Mouse (Mus musculus): ENCODE results near the gene Asic5.

DNA sequence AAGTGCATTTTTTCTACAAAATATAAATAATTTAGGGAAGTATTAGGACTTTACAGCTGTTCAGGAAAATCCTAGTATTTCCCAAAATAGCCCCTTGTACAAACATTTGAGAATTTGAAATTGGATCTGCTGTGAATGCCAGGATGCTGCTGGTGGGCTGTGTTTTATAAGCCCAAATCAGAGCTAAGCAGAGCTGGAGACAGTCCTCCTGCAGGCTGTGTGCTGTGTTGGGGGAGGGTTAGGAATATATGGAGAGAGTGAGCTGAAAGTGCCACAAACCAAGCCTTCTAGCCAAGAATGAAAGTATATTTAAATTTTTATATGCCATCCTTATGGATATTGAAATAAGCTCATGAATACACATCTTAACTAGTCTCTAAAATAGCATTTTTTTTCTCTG lies 69.4 kb downstream of the Asic5 start:
- TF ChIP-seq CTCF (IDR thresholded peaks at IDR 0.05; ENCODE audit: low read depth), result no peak
- no peak for TF ChIP-seq EP300 (optimal IDR thresholded peaks at IDR 0.05)

Data from stomach, postnatal 0 days (tissue).